Mouse (Mus musculus): Measurements from ENCODE around the gene Mtnr1a.
A peak's percentile ranks its signal among the peaks of the same experiment; 100 is the strongest.

DNA sequence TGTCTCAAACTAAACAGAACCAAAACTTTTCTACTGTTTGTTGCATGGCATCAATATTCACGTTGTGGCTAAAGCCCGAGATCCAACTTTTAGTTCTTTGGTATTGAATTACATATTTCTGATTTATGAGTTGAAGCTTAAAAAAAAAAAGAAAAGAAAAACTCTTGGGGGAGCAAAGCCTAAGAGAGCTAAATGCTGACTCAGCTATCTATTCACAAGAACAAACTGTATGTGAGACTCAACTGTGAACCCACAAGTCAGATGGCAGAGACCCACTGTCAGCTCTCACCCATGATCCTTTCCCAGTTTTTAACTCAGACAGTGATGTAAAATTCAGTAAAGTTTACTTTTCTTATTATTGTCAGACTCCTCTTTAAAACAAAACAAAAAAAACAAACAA, 8.9 kb upstream of the Mtnr1a start:
- TF ChIP-seq POLR2A (IDR thresholded peaks at IDR 0.05; ENCODE audit: low read depth, low read length): no peak
- TF ChIP-seq CHD1 (IDR thresholded peaks at IDR 0.05; ENCODE audit: low read depth, low read length): no peak
- TF ChIP-seq CTCF (conservative IDR thresholded peaks at IDR 0.05 in 1 of 2, IDR thresholded peaks at IDR 0.05 in 1 of 2; ENCODE audit: low read depth in 2 of 2, low read length in 2 of 2): no peak
- no peak for TF ChIP-seq USF1 (IDR thresholded peaks at IDR 0.05; ENCODE audit: low read depth, low read length)
- no peak for TF ChIP-seq GABPA (IDR thresholded peaks at IDR 0.05; ENCODE audit: insufficient replicate concordance, low read depth, low read length)
- no peak for TF ChIP-seq TCF12 (IDR thresholded peaks at IDR 0.05; ENCODE audit: low read depth, low read length)
- TF ChIP-seq BHLHE40 (IDR thresholded peaks at IDR 0.05; ENCODE audit: low read depth, low read length): no peak
- TF ChIP-seq MAZ (IDR thresholded peaks at IDR 0.05; ENCODE audit: low read depth, low read length): no peak
- TF ChIP-seq MAFK (IDR thresholded peaks at IDR 0.05; ENCODE audit: insufficient replicate concordance, low read length): peak; percentile 77
- TF ChIP-seq EP300 (IDR thresholded peaks at IDR 0.05; ENCODE audit: low read length): no peak
- no peak for TF ChIP-seq MEF2A (IDR thresholded peaks at IDR 0.05; ENCODE audit: borderline replicate concordance, low read depth, low read length)
- no peak for TF ChIP-seq ZC3H11A (IDR thresholded peaks at IDR 0.05; ENCODE audit: low read depth, low read length)
- no peak for TF ChIP-seq MYC (IDR thresholded peaks at IDR 0.05; ENCODE audit: low read depth, low read length)
